24 mouse cellular contexts compared by ENCODE assay signal in the genomic region with DNA sequence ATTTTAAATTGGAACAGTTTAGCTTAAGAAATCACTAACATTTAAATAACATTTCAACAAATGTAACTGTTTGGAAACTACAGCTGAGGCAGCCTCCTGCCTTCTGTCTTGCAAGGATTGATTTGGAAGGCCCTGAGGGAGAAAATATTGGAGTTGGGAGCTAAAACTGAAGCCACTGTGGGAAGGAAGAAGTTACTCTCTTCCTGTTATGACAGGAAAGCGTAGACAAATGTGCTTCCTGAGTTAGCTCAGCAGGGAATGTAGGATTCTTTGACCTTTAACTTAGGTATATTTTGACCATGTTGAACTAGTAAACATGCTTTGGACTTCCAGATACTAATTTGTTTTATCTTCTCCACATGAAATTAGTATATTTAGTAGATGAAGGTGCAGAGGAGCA.
DNase-seq lines count a peak whose midpoint lies in the region; ATAC-seq and TF ChIP-seq lines count a peak whose summit lies in the region.
"Had no signal": no experiment of that assay in that cellular context is flagged by ENCODE, and none has a peak within 500 bp of the region (broad histone marks: within the 10 kb centered on the region; RNA-seq: fewer than 3 reads in every experiment).

No protein-coding gene starts in this region.

- no peak for DNase-seq in gastrocnemius, adult 2 months
- no peak for DNase-seq in gastrocnemius, postnatal 36 days
- DNase-seq in kidney, adult 9 months = peak; percentile 36
- no peak for DNase-seq in kidney, adult 18-20 months
- no peak for DNase-seq in liver, postnatal 0 days
- DNase-seq in liver, embryonic 11.5 days (ENCODE audit: low spot score) = no peak
- DNase-seq in embryo, embryonic 11 days = no peak
- DNase-seq: adrenal gland, postnatal 10 days; cerebellum, adult 11-12 months; cerebellum, adult 9-11 months; gastrocnemius, postnatal 25 days; right cerebral cortex, postnatal 25 days; thymus, postnatal 14 days had no signal

- TF ChIP-seq CTCF in gastrocnemius, adult 2 months (IDR thresholded peaks at IDR 0.05) = no peak
- no peak for TF ChIP-seq CTCF in liver, postnatal 0 days (IDR thresholded peaks at IDR 0.05; ENCODE audit: low read depth)
- no peak for TF ChIP-seq CTCF in bone marrow macrophage, adult 2 months (IDR thresholded peaks at IDR 0.05; ENCODE audit: low read depth, low read length)

- H3K27ac ChIP-seq in gastrocnemius, adult 2 months = peak overlapping the region; percentile 63
- H3K27ac ChIP-seq in liver, postnatal 0 days (ENCODE audit: low read depth) = no peak overlapping the region
- no peak overlapping the region for H3K27ac ChIP-seq in liver, embryonic 11.5 days (ENCODE audit: low read depth, low read length)
- peak overlapping the region; percentile 11; the same call in 1 of the 2 replicates for H3K27ac ChIP-seq in bone marrow macrophage, adult 2 months (ENCODE audit: insufficient read depth, low read depth, low read length)
- H3K27ac ChIP-seq: embryonic facial prominence, embryonic 15.5 days; forebrain, embryonic 12.5 days; heart, embryonic 13.5 days; hindbrain, embryonic 13.5 days; limb, embryonic 13.5 days; liver, embryonic 14.5 days; macrophage; midbrain, embryonic 15.5 days had no signal

- ATAC-seq in liver, postnatal 0 days = no peak
- no peak for ATAC-seq in liver, embryonic 11.5 days (replicated peaks; ENCODE audit: low FRiP score)
- ATAC-seq: intestine, embryonic 16.5 days; midbrain, embryonic 15.5 days; Patski had no signal

- peaks cover 3% of the 10 kb centered on the region; the same call in 1 of the 2 replicates for H3K4me1 ChIP-seq in liver, postnatal 0 days (ENCODE audit: insufficient read depth)
- H3K4me1 ChIP-seq in liver, embryonic 11.5 days (replicated peaks; ENCODE audit: control insufficient read depth, insufficient read depth, low read length) = no peaks in the 10 kb centered on the region
- peaks cover 35% of the 10 kb centered on the region for H3K4me1 ChIP-seq in bone marrow macrophage, adult 2 months (ENCODE audit: control insufficient read depth, insufficient read depth, low read length)
- H3K4me1 ChIP-seq: embryonic facial prominence, embryonic 15.5 days; forebrain, embryonic 12.5 days; hindbrain, embryonic 13.5 days; limb, embryonic 13.5 days; midbrain, embryonic 15.5 days had no signal

- no peak overlapping the region for H3K4me2 ChIP-seq in liver, postnatal 0 days (ENCODE audit: low read depth, low read length)
- no peak overlapping the region for H3K4me2 ChIP-seq in liver, embryonic 11.5 days
- H3K4me2 ChIP-seq: embryonic facial prominence, embryonic 15.5 days; forebrain, embryonic 12.5 days; heart, embryonic 13.5 days; hindbrain, embryonic 13.5 days; limb, embryonic 13.5 days; midbrain, embryonic 15.5 days had no signal

- no peak for TF ChIP-seq POLR2A in bone marrow macrophage, adult 2 months (IDR thresholded peaks at IDR 0.05; ENCODE audit: borderline replicate concordance, low read depth, low read length)

- no peaks in the 10 kb centered on the region for H3K36me3 ChIP-seq in liver, postnatal 0 days (replicated peaks; ENCODE audit: insufficient read depth, low read length)
- H3K36me3 ChIP-seq in liver, embryonic 11.5 days (ENCODE audit: control insufficient read depth, insufficient read depth, low read length) = no peaks in the 10 kb centered on the region
- H3K36me3 ChIP-seq: embryonic facial prominence, embryonic 15.5 days; forebrain, embryonic 12.5 days; hindbrain, embryonic 13.5 days; limb, embryonic 13.5 days; midbrain, embryonic 15.5 days had no signal

- intact Hi-C loops in gastrocnemius, adult 2 months (cut with DNase I) = no loop called here
- intact Hi-C loops in gastrocnemius, postnatal 36 days (cut with DNase I) = no loop called here

- WGBS in liver, postnatal 0 days (ENCODE audit: insufficient replicate concordance) = 77% methylated on average over 1 of the region's 1 CpGs
- WGBS in liver, embryonic 11.5 days = 69% methylated on average over 1 of the region's 1 CpGs

- no peaks in the 10 kb centered on the region for H3K9me3 ChIP-seq in liver, postnatal 0 days (ENCODE audit: low read length)
- no peaks in the 10 kb centered on the region for H3K9me3 ChIP-seq in liver, embryonic 11.5 days (ENCODE audit: control insufficient read depth, low read length)
- H3K9me3 ChIP-seq: embryonic facial prominence, embryonic 15.5 days; forebrain, embryonic 12.5 days; heart, embryonic 13.5 days; hindbrain, embryonic 13.5 days; limb, embryonic 13.5 days; midbrain, embryonic 15.5 days had no signal

- 0 out of 2 replicates have a peak, but pooled peaks have one; percentile 32 for TF ChIP-seq EP300 in liver, postnatal 0 days (IDR thresholded peaks at IDR 0.05; ENCODE audit: low read depth)

- H3K9ac ChIP-seq in liver, postnatal 0 days (replicated peaks) = no peak overlapping the region
- H3K9ac ChIP-seq in liver, embryonic 11.5 days (ENCODE audit: low read depth, low read length) = no peak overlapping the region
- H3K9ac ChIP-seq: embryonic facial prominence, embryonic 15.5 days; forebrain, embryonic 12.5 days; heart, embryonic 13.5 days; hindbrain, embryonic 13.5 days; limb, embryonic 13.5 days; liver, embryonic 14.5 days; midbrain, embryonic 15.5 days had no signal

- no peak overlapping the region for H3K4me3 ChIP-seq in gastrocnemius, adult 2 months
- no peak overlapping the region for H3K4me3 ChIP-seq in liver, postnatal 0 days (ENCODE audit: low read depth, low read length)
- no peak overlapping the region for H3K4me3 ChIP-seq in liver, embryonic 11.5 days (ENCODE audit: low read depth, low read length)
- no peak overlapping the region for H3K4me3 ChIP-seq in bone marrow macrophage, adult 2 months (ENCODE audit: insufficient read depth, low read length)
- H3K4me3 ChIP-seq: embryonic facial prominence, embryonic 15.5 days; forebrain, embryonic 12.5 days; heart, embryonic 13.5 days; hindbrain, embryonic 13.5 days; limb, embryonic 13.5 days; midbrain, embryonic 15.5 days had no signal

- H3K27me3 ChIP-seq in liver, postnatal 0 days (ENCODE audit: insufficient read depth, low read length) = no peaks in the 10 kb centered on the region
- no peaks in the 10 kb centered on the region for H3K27me3 ChIP-seq in liver, embryonic 11.5 days (replicated peaks; ENCODE audit: control insufficient read depth, insufficient read depth, low read length)
- H3K27me3 ChIP-seq: embryonic facial prominence, embryonic 15.5 days; forebrain, embryonic 12.5 days; heart, embryonic 13.5 days; hindbrain, embryonic 13.5 days; limb, embryonic 13.5 days; midbrain, embryonic 15.5 days had no signal

Comparison
In these comparisons a context has a peak if more than half of its experiments do, and no peak if none do; other contexts are left out.
1. H3K27ac ChIP-seq: peak in gastrocnemius, adult 2 months (single experiment) and bone marrow macrophage, adult 2 months (single experiment); none in liver, postnatal 0 days (single experiment) and liver, embryonic 11.5 days (single experiment).